Mouse (Mus musculus) B cell, adult 2 months (primary cell): ENCODE results near the gene Rassf2.
A peak's percentile ranks its signal among the peaks of the same experiment; 100 is the strongest.

Experiments
- DNase-seq, 2 experiments: peaks; one replicate each; pipeline ENCODE4 v3.0.0; 2022

Rassf2 gene

GRCm38 (mm10) chr2:132029646-132030417, at the start of gene Rassf2:
Gene Rassf2 (minus strand): TSS chr2:132030258.
- DNase-seq: peak; percentile 80 to 82

DNA sequence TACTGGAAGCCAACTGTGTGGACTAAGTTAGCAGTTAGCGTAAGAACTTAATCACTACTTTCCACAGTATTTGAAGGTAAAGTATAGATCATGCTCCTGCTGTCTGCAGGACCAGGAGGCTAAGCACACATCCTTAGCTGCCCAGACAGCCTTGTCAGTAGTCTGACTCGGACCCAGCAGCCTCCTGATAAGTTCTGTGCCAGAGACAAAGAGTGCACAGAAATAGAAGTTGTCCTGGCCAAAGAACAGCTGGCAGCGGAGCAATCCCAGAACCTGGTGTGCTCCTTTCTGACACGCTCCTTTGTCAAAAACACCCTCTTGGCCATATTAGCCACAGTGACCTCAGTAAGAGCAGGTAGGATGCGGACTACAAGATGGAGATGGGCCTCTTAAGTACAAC, 49.1 kb upstream of the Rassf2 start:
- DNase-seq: no peak

DNA sequence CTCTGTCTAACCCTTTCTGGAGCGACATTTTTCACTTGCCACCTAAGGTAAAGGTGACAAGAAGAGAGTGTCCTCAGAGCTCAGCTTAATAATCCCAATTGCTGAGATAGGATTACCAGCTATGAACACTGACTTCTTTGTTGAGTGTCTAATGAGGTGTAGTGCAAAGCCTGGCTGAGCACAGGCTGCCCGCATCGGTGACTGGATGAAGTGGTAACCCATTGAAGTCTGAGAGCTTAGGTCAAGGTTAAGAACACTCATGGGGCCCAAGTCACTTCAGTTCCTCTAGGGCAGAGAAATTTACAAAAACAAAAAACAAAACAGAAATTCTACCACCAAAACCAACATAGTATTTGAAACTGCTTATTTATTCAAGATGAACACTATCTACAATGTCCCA, 43.0 kb upstream of the Rassf2 start:
- DNase-seq: no peak

- DNase-seq: no peak
Observed at GRCm38 (mm10) chr2:132069985-132070735, 40.1 kb upstream of the Rassf2 start.

- peak; percentile 37 to 42 for DNase-seq
Observed at GRCm38 (mm10) chr2:132064185-132064831, 34.2 kb upstream of the Rassf2 start.

GRCm38 (mm10) chr2:132063776-132064175, 33.7 kb upstream of the Rassf2 start:
- DNase-seq: peak in 1 of 2 experiments; percentile 29

- no peak for DNase-seq
Observed at GRCm38 (mm10) chr2:132061884-132062283, 31.8 kb upstream of the Rassf2 start.

- peak in 1 of 2 experiments; percentile 19 for DNase-seq
Observed at GRCm38 (mm10) chr2:132059919-132060318, 29.9 kb upstream of the Rassf2 start.

GRCm38 (mm10) chr2:132055349-132055753, 25.3 kb upstream of the Rassf2 start:
- DNase-seq: no peak

DNA sequence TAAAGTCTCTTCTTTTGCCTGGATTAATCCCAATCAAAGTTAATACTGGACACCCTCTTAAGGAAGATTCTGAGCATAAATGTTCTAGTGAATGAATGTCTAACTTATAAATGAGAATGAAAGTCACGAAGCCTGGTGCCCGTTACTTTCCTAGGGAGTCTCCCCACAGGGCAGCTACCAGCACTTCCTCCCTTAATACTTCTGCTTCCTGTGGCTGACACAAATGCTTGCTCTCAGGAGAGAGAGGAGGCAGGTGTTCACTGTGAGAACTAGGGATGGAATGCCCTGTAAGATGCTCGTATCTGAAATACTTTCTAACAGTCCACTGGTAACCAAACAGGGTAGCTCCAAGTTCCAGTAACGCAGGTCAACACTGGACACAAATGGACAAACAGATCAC, 23.8 kb upstream of the Rassf2 start:
- peak in 1 of 2 experiments; percentile 29 for DNase-seq

DNA sequence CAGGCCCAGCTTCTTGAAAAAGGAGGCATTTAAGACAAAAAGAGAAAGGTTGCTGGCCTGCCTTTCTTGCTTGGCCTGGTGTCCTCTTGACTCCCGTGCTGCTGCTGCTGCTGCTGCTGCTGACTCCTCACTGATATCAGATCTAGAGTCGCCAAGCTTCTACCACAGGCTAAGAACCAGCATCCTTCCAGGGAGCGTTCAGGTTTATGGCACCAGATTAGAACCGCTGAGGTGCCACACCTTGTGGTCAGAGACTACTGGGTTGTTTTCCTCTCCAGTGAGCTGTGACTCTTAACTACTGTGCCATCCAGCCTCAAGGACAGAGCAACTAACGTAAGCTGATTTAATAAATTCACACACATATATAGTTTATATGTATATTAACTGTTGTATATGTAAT, 21.7 kb upstream of the Rassf2 start:
- peak; percentile 29 to 40 for DNase-seq

GRCm38 (mm10) chr2:132049921-132050320, 19.9 kb upstream of the Rassf2 start:
- DNase-seq: no peak

DNA sequence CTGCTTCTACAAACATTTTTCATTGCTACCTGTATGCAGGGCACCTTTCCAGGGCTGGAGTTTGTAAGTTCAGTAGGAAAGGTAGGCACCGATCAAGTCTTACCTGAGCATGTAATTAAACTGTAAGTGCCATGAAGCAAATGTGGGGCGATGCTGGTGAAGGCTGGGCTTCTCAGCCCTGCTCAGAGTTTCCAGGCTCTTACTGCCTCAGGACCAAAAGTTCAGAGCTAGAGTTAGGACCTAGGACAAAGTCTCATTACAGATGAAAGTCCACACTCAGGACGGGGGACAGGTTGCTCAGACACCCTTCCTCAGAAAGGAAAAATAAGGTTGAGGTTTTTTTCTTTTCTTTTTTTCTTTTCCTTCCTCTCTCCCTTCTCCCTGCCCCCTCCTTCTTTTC, 19.4 kb upstream of the Rassf2 start:
- no peak for DNase-seq

DNA sequence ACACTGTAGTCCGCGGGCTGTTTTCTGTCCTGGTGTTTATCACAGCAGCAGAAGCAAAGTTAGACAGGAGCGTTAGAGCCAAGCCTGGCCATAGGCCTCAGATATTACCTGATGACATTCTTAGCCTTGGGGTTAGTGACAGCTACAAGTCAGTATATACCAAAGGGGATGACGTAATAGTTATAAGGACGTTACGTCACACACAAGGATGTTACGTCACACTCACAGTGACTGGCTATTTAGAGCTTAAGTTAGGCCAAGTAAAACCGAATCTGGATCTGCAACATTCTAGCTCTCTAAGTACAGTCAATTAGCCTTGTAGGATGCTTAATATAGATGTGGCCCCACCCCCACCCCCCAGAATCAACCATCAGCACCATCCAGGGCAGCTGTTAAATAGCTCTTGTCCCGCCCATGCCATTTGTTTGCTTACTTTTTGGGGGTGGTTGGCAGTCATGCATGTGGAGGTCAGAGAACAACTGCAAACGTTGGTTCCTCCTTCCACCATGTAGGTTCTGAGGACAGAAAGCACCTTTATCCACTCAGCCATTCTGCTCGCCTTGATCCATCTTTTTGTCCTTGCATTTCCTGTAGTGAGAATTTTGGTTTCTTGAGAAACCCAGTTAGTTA, 18.2 kb upstream of the Rassf2 start:
- no peak for DNase-seq

DNA sequence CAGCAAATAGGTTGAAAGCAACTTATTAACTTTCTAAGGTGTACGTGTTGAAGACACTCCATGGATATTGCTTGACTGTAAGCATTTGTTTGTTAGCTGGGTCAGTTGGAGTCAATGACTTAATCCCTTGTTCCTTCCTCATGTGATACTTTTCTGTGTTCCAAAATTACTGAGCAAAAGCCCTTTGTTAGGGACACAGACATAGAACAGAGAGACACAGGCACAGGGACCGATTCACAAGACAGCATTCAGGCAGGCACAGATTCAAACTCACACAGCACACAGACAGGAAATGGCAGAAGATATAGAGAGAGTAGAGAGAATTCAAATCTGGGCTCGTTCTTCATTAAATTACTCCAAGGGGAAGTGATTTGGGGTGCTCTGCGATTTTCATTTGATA, 17.3 kb upstream of the Rassf2 start:
- DNase-seq: no peak

DNA sequence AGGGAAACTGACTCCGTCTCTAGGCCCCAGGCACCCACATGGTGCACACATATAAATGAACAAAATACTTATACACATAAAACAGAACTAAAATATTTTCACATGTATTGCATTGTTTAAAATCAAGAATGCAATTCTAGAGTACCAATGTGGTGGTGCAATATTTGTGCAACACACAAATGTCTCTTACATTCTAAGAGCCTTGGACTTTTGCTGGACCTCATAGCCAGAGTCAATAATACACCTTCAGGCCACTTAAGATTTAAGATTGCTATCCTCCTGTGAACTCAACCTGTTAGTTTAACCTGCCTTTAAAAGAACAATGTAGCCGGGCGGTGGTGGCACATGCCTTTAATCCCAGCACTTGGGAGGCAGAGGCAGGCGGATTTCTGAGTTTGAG, 16.6 kb upstream of the Rassf2 start:
- no peak for DNase-seq

- DNase-seq: no peak
Observed at GRCm38 (mm10) chr2:132044320-132045274, 14.5 kb upstream of the Rassf2 start.

DNA sequence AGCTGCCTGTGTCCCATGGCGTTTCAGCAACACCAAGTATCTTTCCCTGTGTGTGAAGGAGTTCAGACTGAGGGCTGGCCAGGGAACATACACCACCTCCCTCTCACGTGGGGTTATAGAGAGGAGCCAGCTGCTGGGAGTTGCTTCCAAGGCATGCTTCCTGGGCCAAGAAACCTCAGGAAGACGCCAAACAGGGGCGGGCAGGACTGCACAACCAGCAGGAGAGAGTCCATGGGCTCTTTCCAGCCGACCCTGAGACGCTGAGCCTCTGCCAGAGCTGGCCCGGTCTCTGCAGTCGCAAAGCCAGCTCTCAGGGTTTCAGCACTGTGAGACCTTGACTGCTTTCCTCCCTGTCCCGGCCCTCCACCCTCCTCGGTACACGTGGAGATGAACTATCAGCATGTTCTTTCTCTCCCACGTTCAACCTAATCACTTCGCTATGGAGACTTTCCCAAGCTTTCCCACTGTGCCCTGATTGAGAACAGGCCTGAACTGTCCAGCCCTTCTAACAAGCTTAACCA, 13.1 kb upstream of the Rassf2 start:
- no peak for DNase-seq

DNA sequence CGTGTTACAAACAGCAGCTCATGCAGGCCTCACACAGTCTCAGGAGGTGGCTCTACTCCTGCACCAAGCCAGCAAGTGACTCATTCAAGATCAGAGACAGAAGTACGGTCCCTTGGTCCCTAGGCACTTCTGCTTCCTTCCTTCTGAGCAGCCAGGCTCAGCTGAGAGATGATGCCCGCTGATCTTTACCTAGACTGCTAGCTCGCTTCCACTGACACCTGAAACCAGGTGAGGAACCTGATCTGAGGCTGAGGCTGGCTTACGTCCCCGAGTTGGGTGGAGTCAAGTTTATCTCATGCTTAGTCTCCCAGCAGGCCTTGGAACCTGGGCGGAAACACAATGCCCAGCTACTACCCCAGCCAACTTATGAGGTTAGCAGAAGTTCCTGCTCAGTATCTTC, 9.8 kb upstream of the Rassf2 start:
- peak; percentile 67 to 70 for DNase-seq

GRCm38 (mm10) chr2:132036326-132036725, 6.3 kb upstream of the Rassf2 start:
- no peak for DNase-seq

GRCm38 (mm10) chr2:132035470-132035835, 5.4 kb upstream of the Rassf2 start:
- DNase-seq: peak; percentile 71 to 75
